Mouse (Mus musculus) fat pad, adult 2 months (tissue): ENCODE measurements at regions not wholly inside any gene's neighbourhood (a gene's known extent, or its start where the extent isn't known, plus 50 kb on each side); places are given as distances from the start of the nearest gene placed in this dataset.

Experiments
- DNase-seq: peaks from one replicate; pipeline ENCODE4 v3.0.0-alpha.2; 2011; ENCODE audit warnings: low read depth, low spot score; ENCODE audit errors: extremely low read depth

DNA sequence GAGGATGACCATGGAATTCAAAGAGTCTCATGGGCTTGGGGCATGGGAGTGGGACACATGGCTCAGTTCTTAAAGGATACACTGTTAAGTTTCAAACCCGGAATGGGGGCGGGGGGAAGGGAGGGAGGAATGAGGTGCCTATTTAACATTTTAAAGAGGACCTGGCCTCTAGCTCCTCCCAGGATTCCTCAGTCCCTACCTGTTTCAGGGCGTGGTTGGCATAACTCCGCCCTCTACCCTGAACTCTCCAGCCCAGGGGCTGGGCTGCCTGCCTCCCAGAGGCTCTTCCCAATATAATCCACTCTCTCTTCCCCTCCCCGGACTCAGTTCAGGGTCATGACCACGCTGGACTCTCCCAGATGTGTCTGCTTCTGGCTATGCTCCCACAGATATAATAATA, 108.0 kb downstream of the 2410131K14Rik start:
- no peak for DNase-seq

DNA sequence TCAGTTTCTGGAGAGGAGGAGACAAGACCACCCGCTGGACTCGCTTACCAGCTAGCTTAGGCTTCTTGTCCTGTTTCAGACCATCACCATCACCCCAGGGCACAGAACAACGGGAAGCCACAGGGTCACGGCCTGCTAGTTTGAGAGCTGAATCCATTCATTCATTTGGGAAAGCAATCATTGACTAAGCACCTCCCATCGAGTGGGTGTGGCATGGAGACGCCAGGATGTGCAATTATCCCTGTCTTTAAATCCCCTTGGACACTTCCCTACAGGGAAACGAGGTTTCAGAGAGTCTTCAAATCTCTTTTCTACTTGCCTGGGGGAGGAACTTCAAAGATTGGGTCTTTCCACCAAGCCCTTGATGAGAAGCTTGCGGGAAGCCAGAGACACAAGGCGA, 108.7 kb downstream of the 2410131K14Rik start:
- DNase-seq = no peak

DNA sequence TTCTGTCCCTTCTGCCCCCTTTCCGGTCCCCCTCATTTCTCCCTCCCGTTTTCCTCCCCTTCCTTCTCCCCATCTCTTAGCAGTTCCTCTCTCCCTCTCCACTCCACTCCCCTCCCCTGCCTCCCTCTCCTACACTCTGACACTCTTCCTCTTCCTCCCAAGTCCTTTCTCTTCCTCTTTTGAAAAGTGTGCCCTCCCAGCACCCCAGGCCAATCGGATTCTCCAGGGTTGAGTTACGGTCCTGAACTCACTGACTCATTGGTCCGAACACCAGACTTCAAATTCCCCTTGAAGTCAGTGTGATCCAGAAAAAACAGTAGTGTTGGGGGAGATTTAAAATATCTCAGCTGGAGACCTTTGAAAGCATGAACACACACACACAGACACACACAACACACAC, 109.1 kb downstream of the 2410131K14Rik start:
- DNase-seq = no peak

DNA sequence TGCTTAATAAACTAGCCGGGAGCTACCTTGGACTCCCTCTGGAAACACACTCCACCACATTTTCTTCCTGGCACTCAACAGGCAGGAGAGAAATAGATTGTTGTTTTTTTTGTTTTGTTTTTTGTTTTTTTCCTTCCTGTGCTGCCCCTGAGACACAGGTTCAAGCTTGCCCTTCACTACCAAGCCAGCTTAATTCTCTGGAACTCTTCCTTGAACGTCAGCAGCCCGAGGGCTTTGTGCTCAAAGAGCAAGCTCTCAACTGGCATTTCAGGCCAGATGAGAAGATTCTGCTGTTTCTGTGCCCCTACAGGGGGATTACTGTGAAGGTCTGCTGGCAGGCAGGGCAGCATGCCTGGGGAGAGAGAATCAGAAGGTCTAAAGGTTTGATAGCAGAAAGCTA, 109.8 kb downstream of the 2410131K14Rik start:
- peak; percentile 89 for DNase-seq

DNA sequence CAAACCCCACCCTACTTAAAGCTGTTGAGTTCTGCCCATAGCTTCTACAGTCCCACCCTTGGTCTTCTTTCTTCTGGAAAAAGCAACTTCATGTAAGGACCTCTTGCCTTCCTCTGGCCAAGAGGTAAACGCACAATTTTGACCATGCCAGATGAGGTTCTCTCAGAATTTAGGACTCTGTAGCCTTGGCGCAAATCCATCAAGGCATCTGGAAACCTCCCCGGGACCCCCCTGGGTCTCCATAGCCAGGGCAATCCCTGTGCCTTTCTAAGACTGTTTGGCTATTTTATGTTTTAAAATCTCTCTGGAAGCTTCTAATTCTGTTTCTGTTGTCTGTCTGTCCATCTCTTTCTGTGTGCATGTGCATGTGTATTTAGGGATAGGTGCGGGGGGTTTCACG, 110.3 kb downstream of the 2410131K14Rik start:
- no peak for DNase-seq

DNA sequence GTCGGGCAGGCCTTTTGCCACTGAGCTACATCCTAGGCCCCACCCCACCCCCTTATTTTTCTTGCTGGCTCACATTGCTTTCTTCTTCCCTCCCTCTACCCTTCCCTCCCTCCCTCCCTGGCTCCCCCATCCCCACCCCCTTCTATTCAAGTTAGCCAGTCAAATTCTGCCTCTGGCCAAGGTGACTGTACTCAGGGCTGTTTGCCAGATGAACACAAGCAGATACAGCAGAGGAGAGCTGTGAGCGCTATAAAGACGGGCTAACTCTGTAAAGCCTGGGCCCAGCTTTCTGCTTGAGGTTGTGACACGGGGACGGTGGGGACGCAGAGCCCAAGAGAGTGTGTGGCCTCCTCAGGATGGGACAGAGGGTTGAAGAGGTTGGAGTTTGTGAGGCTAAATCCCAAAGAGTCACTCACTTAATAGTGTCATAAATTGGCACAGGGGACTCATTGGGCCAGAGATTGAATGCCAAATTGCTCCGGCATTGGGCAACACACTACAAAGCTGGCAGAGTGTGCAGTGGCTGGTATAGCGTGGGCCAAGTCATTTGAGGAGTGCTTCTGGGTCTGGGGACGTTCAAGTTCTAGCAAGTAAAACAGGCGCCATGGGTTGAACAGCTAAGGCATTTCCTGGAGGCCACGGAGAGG, 110.8 kb downstream of the 2410131K14Rik start:
- DNase-seq = peak; percentile 87

DNA sequence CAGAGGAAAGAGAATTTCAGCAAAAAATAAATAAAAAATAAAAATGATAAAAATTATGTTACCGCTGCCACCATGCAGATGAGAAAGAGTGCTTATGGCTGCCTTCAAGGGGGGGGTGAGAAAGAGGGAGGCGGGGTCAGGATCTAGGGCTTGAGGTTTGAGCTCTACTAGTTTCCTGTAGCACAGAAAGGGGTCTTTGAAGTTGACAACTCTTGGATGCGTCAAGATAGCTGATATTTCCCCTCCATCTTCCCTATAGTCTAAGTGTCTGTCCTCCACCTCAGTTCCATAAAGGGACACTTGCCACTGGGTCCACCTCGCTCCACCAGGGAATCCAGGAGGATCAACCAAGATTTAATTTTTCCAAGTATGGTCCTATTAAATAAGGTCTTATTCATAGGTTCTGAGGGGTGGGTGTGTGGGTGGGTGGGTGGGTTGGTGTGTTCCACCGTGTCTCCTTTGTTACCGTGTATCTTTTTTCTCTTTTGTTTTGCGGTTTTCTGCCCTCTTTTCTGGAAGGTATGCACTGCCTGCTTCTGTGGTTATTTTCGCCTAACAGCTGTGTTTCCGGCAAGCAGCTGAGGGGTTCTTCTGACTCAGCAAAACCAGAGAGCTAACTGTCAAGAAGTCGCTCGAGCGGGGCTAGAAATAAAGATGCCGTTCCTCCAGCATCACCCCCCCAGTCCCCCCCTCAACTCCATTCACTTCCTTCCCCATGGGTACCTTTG, 114.8 kb downstream of the 2410131K14Rik start:
- no peak for DNase-seq

DNA sequence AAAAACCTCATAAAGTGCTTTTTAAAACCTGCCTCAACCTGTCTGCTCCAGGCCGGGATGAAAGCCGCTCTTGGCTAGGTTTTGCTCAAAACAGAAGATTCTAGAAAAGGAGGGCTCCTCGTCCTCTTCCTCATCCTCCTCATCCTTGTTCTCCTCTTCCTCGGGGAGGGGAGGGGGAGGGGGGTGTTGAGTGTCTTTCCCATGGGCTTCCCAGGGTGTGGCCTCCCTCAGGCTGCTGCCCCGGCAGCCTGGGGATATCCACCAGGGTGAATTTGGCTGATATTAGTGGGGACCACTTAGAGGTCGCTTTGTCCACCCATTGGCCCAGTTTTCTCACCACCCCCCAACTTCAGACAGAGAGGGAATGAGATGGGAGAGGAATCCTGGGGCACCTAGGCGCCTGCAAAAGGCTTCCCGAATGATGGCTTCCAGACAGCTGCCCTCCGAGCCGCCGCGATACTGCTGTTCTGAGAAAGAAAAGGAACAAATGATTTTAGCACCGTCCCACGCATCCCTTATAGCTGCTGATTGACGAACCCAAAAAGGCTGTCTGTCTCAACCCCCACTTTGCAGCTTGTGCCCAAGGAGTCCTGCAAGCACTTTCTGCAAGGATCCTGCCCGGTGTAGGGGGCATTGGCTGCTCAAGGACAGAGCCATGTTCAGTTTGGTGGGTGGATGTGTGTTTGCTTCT, 115.5 kb downstream of the 2410131K14Rik start:
- no peak for DNase-seq

DNA sequence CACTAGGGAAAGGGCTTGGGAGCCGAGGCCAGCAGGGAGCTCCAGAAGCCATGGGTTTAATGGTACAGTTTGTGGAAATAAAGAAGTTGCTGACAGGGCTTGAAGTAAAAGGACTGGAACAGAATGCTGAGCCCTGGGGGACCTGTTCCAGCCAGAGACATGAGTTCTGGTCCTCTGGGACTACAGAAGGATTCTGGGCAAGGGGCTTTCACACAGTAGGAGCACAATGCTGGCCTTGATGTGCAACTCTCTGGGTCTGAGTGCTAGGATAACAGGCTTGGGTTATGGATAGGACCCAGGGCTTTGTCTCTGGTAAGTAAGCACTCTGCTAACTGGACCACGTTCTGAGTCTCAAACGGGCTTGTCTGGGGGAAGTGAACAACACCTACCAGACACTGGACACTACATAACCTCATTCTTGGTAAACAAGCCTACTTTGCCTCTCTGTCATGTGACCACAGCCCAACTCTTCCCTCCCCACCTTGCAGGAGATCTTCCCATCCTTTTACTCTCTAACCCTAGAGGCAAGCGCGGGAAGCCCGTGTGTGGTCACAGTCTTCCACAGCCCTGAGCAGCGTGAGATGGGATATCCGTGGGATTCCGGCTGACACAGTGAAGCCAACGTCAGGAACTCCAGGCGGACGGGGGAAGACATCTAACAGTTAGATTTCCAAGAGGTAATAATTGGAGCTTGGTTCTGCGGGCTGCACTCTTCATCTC, 116.3 kb downstream of the 2410131K14Rik start:
- no peak for DNase-seq

DNA sequence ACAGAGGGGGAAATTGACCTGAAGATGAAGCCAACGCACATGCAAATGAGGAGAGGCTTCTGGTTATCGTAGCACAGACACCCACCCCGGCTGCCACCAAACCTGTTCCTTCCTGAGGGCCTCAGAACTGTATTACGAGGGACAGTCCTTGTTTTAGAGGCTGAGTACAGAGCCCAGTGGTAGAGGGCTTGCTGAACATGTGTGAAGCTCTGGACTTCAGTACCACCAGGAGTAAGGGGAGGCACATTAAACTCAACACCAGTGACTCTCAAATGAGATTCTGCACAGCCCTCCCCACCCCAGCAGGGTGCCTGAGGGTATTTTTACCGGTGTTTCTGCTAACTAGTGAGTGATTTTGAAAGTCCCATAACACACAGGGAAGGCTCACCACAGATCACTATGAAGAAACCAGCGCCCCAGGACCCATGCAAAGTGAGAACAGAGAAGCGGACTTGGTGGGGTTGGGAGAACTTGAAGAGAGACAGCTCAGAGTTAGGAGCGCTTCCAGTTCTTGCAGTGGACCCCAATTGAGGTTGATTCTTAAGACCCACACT, 116.9 kb downstream of the 2410131K14Rik start:
- no peak for DNase-seq

DNA sequence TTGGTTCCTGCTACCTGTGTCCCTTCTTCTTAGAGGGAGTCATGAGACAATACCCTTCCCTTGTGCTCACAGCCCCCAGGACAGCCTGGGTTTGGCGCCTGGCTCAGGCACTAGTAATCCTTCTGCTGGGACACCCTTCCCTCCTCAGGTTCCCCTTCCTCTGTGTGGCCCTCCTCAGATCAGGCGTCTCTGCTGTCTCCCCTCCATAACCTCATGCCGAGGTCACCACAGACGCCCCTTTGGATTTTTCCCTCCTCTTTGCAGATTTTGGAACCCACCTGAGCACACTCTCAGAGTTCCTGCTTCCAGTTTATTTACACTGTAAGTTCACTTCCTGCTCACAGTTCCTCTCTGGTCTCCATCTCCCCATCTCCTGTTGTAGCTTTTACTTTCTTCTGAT, 117.7 kb downstream of the 2410131K14Rik start:
- DNase-seq = no peak

DNA sequence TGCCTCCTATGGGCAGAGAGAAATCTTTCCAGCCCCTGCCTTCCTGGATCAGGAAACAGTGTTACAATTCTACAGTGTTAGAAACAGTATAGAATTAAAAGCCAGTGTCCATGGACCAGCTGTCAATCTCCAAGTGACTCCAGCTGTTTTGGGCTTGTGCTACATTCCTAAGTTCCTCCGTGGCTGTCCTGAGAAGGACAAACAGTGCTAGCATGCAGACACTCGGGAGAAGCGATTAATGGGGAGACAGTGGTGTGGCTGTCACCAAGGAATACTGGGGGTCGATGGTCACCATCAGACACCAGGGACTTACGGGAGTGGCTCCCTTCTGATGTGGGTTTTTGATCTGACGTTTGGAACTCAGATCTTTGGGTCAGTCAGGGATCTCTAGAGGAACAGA, 118.1 kb downstream of the 2410131K14Rik start:
- no peak for DNase-seq

DNA sequence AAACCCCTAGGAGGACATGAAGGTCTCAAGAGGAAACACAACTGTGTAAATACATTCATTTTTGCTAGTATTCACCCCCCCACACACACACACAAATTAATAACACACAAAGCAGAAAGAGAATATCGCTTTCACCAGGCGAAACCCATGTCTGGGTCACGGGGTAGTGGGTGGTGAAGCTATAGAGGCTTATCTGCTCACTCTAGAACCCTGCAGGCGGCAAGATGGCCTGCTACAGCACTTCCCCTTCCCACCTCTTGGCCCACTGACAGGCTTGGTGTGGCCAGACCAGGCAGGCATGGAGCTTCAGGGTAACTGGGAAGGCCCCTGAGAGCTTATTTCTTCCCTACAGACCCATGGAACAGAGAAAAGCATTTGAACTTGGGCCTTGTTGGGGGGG, 119.6 kb downstream of the 2410131K14Rik start:
- no peak for DNase-seq

DNA sequence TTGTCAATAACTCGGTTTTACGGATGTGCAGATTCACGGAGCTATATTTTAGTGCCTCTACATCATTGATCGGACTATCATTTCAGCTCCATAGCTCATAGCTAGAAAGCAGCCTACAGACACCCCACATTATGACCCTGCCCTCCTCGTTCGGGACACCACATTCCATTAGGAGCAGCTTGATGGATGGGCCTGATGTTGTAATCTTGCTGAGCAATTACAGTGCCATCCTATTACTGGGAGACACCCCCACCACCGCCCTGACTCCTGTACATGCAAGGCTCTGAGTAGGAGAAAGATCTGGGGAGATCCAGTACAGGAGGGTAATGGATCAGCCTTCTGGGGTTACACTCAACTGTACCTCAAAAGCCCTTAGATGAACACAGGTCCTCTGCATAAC, 120.2 kb downstream of the 2410131K14Rik start:
- DNase-seq = no peak

DNA sequence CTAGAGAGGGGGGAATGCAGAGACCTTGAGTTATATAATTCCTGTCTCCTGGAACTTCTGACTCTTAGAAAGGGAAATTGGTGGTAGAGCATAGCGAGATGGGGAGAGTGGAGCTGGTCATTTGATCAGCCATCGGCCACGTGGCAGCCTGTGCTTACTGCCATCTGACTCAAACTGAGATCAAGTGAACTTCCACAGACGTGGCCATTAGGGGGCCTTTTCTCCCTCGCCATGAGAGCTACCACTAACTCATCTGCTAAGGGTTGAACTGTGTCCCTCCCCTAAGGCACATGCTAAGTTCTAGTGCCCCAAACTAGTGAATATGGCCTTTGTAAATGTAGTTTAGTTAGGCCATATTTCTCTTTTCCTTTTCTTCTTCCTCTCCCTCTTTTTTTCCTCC, 120.6 kb downstream of the 2410131K14Rik start:
- no peak for DNase-seq

DNA sequence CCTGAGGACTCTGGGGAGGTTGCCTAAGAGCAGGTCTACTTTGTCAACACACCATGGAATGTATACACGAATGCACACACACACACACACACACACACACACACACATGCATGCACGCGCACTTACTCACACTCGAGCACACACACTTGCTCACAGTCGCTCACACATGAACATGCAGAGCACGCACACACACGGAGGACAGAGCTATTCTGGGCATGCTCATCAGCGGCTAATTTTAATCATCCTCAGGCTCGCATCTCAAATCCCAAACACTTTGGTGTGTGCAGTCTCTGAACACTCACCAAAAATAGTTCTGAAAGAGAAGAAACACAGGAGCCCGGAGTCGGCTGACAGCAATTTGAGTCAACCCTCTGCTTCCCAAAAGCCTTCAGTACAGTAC, 122.0 kb downstream of the 2410131K14Rik start:
- no peak for DNase-seq

DNA sequence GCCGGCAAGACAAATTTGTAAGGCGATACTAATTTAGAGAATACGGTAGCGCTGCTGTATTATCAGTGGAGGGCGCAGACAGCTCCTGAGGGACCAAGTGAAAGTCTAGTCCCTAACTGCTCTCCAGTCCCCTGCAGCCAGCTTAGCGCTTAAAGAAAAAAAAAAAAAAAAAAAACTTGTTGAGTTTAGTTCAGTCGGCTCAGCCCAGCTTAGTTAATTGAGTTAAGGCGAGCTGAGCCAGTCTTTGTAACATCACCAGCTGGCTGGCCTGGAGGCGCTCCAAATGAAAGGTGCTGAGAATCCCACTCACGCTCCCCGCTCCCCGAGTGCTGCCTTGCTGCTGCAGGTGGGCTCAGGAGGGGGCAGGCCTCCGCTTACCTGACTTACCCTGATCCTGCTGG, 128.6 kb downstream of the 2410131K14Rik start:
- no peak for DNase-seq

DNA sequence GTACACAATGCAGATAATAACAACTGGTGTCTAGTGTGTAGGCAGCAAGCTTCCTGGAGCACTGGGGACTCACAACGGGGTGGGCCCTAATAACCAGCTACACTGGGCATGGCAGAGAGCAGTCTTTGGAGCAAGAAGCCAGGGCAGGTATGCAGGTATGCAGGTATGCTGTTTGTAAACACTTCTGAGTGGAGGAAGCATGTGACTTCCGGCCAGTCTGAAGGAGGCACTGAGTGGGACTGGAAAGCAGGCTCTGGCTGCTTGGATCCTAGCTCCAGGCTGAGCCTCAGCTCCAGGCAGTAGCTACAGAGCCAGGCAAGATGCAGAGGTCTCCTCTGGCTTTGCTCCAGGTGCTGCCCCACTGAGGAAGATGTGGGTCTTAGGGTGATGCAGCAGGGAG, 129.9 kb downstream of the 2410131K14Rik start:
- no peak for DNase-seq

DNA sequence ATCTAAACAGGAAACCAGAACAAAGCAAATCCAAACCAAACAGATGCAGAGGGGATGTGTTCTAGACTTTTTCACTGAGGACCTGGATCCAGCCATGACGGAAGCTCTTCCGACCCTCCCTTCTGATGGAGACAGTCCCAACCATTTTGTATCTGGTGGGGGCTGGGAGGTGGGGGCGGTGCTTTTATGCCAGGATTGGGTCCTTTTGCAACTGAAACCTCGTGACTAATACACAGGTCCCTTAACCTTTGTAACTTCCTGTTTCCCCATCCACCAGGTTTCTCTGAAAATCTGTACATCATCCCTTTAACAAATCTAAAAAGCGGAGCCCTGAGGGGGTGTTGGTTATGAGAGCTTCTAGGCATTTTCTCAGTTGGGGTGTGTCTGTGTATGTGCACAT, 130.9 kb downstream of the 2410131K14Rik start:
- no peak for DNase-seq

DNA sequence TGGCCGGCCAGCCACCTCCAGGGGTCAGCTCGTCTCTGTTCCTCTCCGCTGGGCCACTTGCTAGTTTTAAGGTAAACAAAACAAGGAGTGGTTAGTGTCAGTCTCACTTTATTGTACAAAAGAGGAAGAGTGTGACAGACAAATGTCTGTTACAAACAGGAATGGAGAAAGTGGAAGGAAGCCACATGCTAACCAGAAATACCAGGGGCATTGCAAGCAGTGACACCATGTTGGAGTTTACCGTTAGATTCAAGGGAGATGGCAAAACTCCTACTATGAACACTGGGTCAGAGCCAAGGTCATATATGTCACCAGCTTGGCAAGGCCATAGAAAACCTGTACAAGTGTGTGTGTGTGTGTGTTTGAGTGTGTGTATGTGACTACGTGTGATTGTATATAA, 131.5 kb downstream of the 2410131K14Rik start:
- no peak for DNase-seq

DNA sequence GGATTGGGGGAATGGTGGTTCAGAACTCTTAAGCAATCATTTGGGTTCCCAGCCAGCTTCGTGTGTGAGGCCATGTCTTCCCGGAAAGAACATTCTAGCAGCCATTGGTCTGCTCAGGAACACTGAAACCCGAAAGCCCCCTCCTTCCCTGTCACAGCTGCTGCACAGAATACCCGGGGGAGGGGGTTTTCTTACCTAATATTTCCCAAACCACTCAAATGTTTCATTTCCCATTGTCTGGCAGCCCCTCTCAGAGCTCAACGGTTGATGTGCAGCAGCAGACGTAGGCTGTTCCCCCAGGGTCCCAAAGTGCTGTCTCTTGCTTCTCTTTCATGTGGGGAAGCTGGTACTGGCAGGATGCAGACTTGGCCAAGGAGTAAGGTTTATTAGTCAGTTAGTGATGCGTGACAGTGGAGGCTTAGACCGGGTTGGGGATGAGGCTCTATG, 132.4 kb downstream of the 2410131K14Rik start:
- DNase-seq = no peak
